Mouse (Mus musculus) layer of hippocampus, adult 9-11 months (tissue): ENCODE data around the gene Cables2.

Experiments
- DNase-seq: peaks from one replicate; pipeline ENCODE4 v3.0.0; 2022

The Cables2 gene

DNA sequence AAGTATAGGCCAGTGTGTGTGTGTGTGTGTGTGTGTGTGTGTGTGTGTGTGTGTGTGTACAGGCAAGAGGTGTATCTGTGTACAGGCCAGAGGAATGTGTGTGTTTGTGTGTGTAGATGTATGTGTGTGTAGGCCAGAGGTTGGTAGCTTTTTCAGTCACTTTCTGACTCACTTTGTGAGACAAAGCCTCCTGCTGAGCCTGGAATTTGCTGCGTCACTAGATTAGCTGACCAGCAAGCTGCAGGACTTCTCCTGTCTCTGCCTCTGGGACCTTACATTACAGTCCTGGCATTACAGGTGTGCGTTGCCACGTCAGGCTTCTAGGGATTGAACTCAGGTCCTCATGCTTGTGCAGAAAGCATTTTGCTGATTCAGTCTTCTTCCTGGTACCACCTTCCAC lies 21.5 kb downstream of the Cables2 start:
- no peak for DNase-seq

DNA sequence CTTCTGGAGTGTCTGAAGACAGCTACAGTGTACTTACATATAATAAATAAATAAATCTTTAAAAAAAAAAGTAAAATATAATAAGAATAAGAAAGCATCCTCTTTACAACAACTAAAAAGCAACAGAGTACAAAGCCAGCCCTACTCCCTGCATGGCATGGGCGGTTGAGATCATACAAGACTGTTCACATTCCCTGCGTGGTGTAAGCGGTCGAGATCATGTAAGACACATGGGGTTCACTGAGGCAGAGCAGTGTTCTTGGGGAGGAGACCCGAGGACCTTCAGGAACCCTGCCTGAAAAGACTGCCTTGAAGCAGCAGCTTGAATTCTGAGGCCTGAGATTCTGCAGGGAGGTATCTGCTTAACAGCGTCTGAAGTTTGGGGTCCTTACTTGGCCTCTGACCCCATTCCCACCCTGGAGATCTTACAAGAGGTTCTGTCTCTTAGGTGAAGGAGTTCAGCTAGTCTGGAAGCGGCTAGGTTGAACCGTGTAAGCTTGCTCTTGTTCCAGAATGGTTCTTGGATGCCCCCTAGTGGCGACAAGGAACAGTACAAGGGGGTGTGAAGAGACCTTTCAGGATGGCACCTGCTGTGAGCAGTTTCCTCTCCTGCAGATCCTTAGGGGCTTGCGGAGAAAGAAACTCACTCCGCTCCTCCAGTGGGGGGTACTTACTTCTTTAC lies 22.2 kb downstream of the Cables2 start:
- DNase-seq: no peak

DNA sequence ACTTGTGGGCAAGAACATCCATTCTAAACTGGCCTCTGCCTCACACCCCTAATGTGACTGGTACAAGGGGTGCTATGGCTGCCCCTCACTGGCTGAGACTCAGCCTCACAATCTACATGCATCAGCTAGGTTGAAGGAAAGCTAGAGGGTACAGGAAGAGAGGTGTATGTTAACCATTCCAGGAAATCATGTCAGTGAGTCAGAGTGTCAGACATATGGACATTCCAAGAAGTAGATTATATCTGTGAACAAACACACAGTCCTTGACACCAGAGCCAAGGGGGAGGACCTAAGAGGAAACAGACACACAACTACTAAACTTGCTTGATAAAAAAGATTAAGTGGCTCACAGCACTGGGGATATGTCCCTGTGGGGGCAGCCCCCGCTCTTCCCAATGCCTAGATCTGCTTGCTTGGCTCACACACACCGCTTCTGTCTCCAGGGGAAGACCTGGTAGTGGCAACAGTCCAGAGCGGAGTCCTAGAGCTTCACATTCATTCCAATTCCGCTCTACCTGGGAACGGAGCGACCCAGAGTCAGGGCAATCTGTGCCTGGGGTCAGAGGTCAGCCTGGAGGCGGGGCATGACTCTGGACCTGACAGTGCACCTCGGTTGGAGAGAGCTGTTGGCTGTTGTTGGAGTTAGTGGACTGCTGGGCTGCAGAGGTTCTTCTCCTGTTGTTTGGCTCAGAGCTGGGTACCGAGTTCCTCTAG lies 24.2 kb downstream of the Cables2 start:
- DNase-seq: no peak

DNA sequence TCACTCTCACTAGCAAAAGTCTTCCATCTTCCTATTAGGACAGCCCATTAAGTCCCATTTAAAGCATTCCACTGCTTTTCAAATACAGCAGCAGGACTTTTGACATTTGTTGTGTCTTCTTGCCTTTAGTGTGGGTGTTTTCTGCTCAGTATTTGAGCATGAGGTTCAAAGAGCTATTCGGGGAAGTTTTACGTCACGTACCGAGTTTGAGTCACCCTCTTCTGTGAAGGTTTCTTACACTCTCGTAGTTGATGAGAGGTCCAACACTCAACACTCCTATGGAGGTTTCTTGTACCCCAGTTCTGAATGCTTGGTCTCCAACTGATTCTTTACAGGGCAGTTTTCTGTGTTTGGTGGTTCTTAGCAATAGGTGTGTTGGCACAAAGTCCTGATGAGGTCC lies 25.4 kb downstream of the Cables2 start:
- no peak for DNase-seq

DNA sequence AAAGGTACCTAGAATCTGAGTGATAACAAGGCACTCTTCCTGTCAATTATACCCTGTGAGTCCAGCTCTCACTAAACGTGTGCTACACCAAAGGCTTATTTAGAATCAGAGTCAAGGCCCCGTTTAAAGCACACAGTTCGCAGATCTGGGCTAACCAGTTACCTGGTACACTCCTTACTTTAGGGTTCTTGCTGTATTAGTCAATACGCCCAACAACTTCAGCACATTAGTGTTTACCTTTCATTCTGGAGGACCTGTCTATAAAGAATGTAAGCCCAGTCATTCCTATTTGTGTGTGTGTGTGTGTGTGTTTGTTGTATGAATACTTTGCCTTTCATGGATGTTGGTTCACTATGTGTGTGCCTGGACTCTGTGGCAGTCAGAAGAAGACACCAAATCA lies 30.2 kb downstream of the Cables2 start:
- DNase-seq: no peak

DNA sequence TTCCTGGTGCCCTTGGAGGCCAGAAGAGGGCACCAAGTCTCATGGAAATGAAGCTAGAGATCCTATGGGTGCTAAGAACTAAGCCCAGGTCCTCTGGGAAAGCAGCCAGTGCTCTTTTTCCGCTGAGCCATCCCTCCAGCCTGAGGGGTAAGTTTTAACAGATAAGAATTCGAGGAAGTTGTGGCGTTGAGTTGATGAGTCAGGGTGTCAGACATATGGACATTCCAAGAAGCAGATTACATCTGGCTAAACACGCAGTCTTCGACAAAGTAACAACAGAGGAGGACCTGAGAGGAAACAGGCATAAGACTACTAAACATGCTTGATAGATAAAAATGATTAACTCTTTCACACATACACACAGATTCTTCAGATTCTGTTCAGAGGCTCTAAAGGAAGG lies 34.7 kb downstream of the Cables2 start:
- no peak for DNase-seq

DNA sequence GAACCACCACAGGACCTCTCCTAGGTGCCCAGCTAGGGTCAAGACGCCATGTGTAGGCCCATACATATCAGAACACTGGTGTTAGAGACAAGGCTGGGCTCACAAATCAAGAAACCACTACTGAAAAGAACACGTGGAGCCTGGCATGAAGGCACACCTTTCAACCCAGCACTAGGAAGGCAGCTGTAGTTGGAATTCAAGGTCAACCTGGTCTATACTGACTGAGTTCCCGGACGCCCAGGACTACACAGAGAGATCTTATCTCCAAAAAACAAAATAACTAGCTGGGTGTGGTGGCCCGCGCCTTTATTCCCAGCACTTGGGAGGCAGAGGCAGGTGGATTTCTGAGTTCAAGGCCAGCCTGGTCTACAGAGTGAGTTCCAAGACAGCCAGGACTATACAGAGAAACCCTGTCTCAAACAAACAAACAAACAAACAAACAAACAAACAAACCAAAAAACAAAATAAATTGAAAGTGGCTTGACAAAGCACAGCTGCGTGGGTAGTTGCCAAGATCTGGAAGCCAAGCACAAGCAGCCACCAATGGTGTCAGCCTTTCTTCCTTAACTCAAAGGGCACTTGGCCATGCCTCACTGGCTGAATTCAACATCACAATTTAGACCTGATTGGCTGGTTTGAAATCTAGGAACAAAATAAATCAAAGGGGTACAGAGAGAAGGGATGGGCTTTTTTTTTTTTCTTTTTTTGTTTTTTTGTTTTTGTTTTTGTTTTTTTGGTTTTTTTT lies 35.5 kb downstream of the Cables2 start:
- DNase-seq: no peak

DNA sequence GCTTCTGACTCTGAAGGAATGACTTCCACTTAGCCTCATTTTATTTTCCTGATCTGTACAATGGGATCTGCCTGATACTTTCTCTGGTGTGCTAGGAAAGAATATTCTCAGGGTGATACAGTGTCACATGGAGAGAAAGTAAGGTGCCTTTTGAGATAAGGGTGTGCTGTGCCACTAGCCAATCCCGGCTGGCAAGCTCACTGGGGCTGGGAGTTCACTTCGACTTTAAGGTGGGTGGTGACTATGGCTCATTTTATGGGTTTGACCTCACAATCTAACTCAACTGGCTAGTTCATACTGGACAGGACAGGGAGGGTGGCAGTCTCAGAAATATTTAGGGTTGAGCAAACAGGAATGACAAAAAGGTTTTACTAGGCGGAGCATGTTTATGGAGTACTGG lies 36.4 kb downstream of the Cables2 start:
- DNase-seq: no peak

DNA sequence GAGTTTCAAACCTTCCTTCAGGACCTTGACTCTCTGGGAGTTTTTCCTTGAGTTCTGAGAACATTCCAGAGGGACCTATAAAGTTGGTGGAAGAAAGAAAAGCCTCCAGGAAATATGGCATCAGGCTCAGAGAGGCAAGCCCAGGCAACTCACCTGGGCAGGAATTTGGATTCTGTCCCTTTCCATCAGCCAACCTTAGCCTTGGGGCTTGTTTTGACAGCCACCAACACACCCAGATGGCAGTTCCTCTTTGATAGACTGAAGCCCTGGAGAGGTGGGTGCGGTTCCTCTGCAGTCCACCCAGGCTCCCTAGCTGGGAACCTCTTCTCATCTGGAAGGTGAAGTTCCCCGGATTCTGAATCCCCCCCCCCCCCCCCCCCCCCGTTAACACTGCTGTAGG lies 36.8 kb downstream of the Cables2 start:
- no peak for DNase-seq

DNA sequence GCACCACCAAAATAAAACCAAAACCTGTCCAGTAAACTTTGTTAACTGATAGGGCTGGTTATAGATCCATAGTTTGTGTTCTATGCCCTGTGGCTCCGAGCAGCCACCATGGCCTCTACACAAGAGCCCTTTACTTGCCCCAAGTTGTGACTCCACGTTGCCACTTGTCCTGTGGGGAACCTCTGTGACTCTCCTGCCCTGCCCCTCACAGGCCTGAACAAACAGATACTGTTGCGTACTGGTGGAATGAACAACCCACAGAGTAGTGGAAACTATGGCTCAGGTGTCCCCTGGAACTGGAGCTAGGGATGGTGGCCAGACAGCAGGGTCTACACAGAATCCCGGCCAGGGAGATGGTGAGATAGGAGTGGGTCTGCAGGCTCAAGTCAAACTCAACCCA lies 37.5 kb downstream of the Cables2 start:
- no peak for DNase-seq

DNA sequence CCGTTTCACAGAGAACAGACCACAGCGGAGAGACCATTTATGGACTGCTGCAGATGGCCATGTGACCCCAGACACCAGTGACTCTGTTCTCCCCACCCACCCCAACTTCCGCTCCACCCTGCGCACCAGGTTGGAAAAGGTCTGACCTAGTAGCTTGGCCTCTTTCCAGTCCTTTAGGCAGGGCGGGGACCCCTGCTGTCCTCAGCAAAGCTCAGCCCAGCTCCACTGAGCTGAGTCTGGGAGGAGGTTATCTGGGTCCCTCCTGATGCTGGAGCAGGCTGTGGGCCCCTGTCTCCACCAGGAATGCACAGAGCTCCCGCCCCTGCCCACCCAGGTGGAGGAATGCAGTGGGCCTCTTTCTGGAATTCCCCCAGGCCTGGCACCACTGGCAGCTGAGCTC lies 38.3 kb downstream of the Cables2 start:
- no peak for DNase-seq

DNA sequence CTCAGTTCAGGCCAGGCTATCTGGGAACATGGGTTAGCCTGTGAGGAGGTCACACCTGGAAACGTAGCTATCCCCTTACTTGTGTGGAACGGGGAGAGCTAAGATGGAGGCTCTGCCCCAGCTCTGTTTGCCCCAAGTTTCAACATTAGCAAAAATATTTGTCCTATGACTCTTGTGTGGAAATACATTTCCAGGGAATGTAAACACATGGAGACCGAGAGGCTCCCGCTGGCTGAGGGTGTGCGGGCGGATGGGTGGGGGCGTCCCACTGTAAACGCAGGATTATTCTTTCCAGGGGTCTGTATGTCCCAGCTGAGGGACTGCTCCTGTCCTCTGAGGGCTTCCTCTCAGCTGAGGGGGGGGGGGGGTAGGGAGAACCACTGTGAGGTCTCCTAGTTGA lies 38.9 kb downstream of the Cables2 start:
- no peak for DNase-seq

DNA sequence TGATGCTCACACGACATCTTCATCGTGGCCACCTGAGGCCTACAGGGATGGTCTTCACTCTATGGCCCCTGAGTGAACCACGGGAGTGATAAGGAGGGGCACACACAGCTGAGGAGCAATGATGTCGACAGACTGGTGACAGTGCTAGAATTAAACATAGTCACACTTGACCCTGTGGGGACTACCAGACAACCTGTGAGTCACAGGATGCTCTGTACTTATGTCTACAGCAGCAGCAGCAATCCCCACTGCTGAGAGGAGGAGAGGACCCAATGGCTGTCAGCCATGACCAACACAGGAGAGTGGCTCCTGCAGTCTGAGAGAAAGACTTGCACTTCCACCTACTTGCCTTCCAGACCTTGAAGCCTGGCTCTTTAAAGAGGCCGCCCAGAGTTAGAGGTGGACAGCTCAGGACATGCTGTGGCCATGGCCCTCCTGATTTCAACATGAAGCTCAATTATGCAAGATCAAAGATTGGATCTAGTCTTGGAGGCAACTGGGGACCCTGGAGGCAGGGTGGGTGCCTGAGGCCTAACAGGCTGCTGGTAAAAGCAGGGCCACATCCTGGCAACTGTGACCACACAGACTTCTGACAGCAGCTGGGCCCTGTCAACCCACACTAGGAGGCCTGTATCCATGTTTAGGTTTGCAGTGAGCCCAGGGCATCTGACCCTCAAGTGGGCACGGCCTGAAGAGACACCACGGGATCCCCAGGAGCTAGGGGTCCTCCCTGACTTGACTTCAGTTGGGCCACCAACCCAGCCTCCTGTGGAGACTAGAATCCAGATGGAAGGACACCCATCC lies 40.0 kb downstream of the Cables2 start:
- no peak for DNase-seq

DNA sequence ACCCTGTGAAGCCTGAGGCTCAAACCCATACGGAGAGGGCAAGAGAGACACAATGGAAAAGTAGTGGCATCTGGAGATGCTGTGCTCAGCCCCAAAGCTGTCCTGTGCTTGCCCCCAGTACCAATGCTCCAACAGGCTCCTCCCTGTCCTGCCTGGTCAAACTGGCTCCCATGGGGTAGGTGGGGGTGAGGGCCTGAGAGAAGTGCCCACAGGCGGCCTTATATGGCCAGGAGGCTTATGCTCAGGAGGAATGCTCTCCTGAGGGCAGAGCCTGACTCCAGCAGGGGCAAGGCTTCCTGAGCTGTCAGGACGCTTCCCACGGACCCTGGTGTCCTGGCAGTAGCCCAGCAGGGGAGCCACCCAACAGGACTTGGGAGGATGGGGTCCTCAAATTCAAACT lies 42.8 kb downstream of the Cables2 start:
- DNase-seq: no peak

DNA sequence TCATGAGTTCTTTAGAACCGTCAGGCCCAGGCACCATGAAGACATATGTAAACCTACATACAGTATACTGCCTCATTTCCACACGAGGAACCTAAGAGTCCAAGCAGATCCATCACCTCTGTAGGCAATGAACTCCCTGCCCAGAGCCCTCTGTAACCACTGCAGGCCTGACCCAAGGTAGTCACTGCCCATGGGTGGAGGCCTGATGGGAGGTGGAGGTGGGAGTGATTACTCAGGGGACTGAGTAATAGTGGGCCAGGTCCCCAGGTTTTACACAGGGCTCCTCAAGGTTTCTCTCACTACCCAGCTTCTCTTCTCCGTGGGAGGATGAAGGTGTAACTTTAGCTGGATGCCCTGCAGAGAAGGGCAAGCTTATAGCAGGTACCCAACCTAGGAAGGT lies 44.2 kb downstream of the Cables2 start:
- no peak for DNase-seq

DNA sequence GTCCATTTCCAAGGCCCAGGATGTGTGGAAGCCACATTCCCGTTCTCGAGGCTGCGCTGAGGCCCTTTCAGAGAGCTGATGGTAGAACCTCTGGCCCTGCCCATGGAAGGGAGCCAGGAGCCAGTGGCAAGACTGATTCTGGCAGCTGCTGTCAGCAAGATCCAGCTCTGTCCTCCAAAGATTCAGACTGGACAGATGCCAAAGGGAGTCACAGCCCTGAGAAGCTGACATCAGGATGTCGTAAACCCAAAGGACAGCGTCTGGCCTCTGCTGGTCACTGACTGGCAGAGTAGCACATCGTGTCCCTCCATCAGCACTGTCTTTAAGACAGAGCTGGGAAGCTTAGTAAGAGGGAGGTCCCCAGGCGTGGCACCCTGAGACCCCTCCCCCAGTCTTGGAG lies 44.7 kb downstream of the Cables2 start:
- no peak for DNase-seq

DNA sequence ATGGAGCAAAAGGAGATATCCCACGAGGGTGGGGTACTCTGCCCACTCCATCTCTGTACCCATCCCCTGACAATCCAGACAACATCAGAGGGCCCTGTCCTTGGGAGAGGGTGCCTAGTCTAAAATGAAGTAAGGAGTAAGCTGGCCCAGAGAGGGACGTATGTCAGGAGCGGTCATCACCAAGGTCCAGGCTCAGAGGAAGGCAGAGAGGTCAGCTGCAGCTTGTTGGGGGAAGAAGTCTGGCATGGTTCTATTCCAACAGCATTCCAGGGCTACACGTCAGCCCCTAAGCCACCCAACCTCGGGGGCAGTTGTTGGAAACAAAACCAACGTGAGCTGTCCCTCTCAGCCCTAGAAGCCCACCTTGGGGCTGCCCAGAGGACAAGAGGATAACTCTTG lies 45.2 kb downstream of the Cables2 start:
- no peak for DNase-seq

DNA sequence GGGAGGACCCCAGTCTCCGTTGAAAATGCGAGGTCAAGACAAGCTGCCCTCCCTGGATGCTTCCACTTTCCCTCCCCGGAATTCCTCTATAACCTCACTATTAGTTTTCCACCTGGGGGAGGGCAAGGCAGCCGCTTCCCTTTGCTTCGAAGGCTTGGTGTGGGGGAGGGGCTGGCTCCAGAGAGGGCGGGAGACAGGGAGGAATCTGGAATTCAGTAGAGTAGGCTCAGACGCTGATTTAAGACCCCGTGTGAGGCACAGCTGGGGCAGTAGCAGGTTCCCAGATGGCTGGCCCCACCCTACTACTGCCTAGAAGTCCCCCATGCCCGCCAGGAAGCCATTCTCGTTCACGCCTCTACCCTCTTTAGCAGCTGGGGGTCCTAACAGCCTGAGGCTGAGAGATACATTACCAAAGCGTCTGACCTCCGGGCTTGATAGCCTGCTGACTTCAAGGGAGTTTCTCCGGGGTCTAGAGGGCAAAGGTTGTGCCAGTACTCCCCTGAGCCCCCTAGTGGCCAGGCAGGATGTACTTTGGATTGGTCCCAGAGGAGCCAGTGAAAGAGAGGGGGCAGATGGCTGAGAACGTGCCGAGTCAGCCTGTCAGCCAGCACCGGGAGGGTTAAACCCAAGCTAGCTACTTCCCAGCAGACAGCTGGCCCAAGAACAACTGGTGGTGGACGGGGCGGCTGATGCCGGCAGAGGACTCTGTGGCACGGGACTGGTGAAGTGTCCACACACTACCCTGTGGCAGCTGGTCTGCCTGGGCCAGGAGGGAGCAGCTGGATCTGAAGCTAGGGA lies 45.8 kb downstream of the Cables2 start:
- DNase-seq: no peak

DNA sequence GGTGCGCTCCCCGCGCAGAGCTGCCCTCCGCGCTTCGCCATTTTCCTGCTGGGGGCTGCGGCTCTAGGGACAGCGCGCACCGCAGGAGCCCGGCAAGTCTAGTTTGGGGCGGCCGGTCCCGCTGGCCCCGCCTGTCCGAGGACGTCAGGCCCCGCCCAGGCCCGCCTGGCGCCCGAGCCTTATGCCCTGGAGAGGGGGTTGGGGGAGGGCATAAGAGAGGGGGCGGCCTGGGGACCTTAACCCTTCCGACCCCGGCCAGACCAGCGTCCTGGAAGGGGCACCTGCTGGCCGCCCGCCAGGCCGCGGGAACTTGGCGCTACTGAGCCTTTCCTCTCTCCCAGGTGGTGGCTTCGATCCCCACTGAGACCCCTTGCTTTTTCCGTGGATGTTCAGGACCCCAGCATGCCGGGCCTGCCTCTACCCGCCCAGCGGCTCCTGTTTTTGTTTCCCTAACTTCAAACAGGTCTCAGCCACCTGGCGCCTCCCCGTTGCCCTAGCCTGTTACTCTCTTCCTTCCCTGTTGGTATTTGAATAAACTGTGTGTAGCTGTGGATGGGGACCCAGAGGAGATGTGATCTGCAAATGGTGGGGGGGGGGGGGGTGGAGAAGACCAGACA lies 47.4 kb downstream of the Cables2 start, which contains the start of gene Lama5:
Gene Lama5 (minus strand): TSS at position 98 of the 617 bp plus-strand sequence.
- DNase-seq: no peak

DNA sequence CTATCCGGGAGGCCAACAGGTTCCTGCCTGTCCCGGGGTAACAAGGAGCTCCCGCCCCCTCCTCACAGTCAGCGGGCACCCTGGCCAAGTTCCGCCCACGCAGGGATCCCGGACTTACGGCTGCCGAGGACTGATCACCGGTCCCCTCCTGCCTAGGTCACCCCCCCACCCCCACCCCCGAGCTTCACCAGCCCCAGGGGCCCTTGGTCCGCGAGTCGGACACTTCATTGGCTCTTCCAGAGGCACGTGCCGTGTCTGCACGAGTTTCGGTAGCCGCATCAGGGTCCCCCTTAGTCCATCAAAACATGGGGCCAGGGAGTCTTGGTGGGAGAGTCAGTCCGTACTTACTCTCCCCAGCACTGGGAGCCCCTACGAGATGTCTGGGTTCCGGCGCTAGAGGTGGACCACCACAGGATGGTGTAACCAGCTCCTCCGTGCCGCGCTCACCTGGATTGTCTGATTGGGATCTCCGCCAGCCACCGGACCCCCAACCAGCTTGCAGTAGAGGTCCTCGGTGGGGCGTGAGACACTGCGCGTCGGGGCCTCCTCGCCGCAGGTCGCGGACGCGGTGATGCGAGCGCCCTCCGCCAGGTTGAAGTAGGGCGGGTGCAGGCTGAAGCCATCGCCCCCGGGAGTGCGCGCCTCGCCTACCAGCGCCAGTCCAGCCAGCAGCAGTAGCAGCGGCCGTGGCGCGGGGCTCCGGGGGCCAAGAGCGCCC lies 48.1 kb downstream of the Cables2 start:
- DNase-seq: no peak

DNA sequence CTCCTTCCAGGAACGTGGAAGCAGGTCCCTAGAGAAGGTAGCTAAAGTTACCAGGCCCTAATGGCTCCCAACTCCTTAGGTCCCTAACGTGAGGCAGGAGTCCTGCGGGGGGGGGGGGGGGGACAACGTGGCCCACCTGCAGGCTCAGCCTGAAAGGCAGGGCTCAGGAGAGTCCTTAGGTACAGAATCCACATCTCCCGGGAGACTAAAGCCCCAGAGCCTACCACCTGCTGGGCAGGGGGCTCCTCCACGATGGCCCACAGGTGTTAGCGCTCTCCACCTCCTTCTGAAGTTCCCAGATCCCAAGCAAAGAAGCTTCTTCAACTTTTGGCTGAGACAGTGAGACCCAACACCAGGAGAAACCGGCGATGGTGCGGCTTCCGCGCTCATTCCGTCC lies 48.7 kb downstream of the Cables2 start:
- no peak for DNase-seq
